Mouse (Mus musculus) ES-Bruce4 (cell line): ENCODE measurements around the gene Pdxp.

Source experiments
- CTCF ChIP-seq: IDR thresholded peaks from one replicate; pipeline ENCODE4 v1.8.1; 2011; ENCODE audit warnings: low read depth, low read length
- EP300 ChIP-seq: IDR thresholded peaks from 2 replicates; pipeline ENCODE4 v1.6.1; 2011; ENCODE audit warnings: low read depth, low read length; ENCODE audit not compliant: insufficient read depth
- POLR2A ChIP-seq: IDR thresholded peaks from one replicate; pipeline ENCODE4 v1.8.1; 2011; ENCODE audit warnings: low read length; ENCODE audit not compliant: insufficient read depth

DNA sequence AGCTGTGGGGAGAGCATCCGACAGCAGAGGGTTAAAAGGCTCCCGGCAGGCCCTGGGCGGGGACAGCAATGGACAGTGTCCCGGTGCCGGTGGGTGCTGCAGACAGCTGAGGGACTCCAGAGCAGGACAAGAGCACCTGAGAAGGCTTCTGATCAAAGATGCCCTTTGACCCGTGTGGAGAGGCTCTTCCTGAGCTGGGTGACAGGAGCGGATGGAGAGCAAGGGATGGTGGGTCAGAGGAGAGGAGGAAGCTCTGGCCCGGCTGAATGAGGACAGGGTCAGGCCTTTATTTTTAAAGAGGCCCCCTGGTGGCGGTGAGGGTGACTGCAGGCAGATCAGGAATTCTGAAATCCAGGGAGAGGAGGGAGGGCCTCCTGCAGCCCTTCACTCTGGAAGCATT is 28.9 kb downstream of the Pdxp start:
- peak; percentile 63 for TF ChIP-seq CTCF
- no peak for TF ChIP-seq POLR2A
- TF ChIP-seq EP300, result no peak
